Mouse (Mus musculus) E14TG2a.4 (cell line): Measurements from ENCODE around the gene Gm14137.

Experiments used
- H3K27me3 ChIP-seq: 2 replicates; pipeline ENCODE4 v1.6.1; 2014; ENCODE audit warnings: low read length, control low read depth; ENCODE audit not compliant: insufficient read depth
- H3K36me3 ChIP-seq: 2 replicates; pipeline ENCODE4 v1.6.1; 2014; ENCODE audit warnings: low read length, control low read depth; ENCODE audit not compliant: insufficient read depth
- H3K4me1 ChIP-seq: replicated peaks from 2 replicates; pipeline ENCODE4 v1.6.1; 2014; ENCODE audit warnings: low read depth, low read length, control low read depth
- H3K4me3 ChIP-seq: replicated peaks from 2 replicates; pipeline ENCODE4 v1.5.1; 2014; ENCODE audit warnings: mild to moderate bottlenecking, low read length
- H3K9me3 ChIP-seq: 2 replicates; pipeline ENCODE4 v1.6.1; 2014; ENCODE audit warnings: low read length, control low read depth
- CTCF ChIP-seq: conservative IDR thresholded peaks from 2 replicates; pipeline ENCODE4 v1.5.1; 2014; ENCODE audit warnings: low read length
- NANOG ChIP-seq: IDR thresholded peaks from 2 replicates; pipeline ENCODE4 v1.6.1; 2014; ENCODE audit warnings: borderline replicate concordance, low read length, mixed read lengths
- POU5F1 ChIP-seq: IDR thresholded peaks from 2 replicates; pipeline ENCODE4 v1.6.1; 2014; ENCODE audit warnings: low read length, borderline replicate concordance

Gene Gm14137

GRCm38 (mm10) chr2:119155388-119155787, 18.9 kb upstream of the Gm14137 start:
- Histone ChIP-seq H3K9me3 (no peaks in the 10 kb centered on the region), H3K36me3 (peaks cover 48% of the 10 kb centered on the region), H3K4me1 (peaks cover 41% of the 10 kb centered on the region), H3K4me3 (peak overlapping the region; percentile 99; the same call in 1 of the 2 replicates), H3K27me3 (0 out of 2 replicates have a peak, but pooled peaks cover 4% of the 10 kb centered on the region)
- TF ChIP-seq NANOG (no peak), CTCF (no peak), POU5F1 (no peak)

GRCm38 (mm10) chr2:119156081-119156680, 18.1 kb upstream of the Gm14137 start:
- Histone ChIP-seq H3K27me3 (0 out of 2 replicates have a peak, but pooled peaks cover 4% of the 10 kb centered on the region), H3K4me1 (peaks cover 44% of the 10 kb centered on the region), H3K36me3 (peaks cover 40% of the 10 kb centered on the region), H3K9me3 (no peaks in the 10 kb centered on the region), H3K4me3 (peak overlapping the region; percentile 99)
- TF ChIP-seq CTCF (no peak), POU5F1 (no peak), NANOG (no peak)

GRCm38 (mm10) chr2:119156681-119157572, 17.4 kb upstream of the Gm14137 start, which contains the start of gene Rmdn3:
Gene Rmdn3, minus strand, starts transcription at chr2:119157034.
- peaks cover 47% of the 10 kb centered on the region for H3K4me1 ChIP-seq
- H3K4me3 ChIP-seq, result peak within 1 kb of the TSS; percentile 99
- H3K27me3 ChIP-seq, result peaks cover 8% of the 10 kb centered on the region; the same call in 1 of the 2 replicates
- H3K9me3 ChIP-seq, result no peaks in the 10 kb centered on the region
- H3K36me3 ChIP-seq, result peaks cover 32% of the 10 kb centered on the region
- TF ChIP-seq CTCF, result no peak
- TF ChIP-seq POU5F1, result no peak
- TF ChIP-seq NANOG, result no peak

- H3K36me3 ChIP-seq, result peaks cover 23% of the 10 kb centered on the region
- TF ChIP-seq CTCF (no peak), POU5F1 (no peak), NANOG (no peak)
- H3K9me3 ChIP-seq, result no peaks in the 10 kb centered on the region
- peaks cover 49% of the 10 kb centered on the region for H3K4me1 ChIP-seq
- H3K27me3 ChIP-seq, result peaks cover 9% of the 10 kb centered on the region; the same call in 1 of the 2 replicates
- no peak overlapping the region for H3K4me3 ChIP-seq
Observed at GRCm38 (mm10) chr2:119157836-119158235, 16.5 kb upstream of the Gm14137 start.

GRCm38 (mm10) chr2:119161247-119161646, 13.1 kb upstream of the Gm14137 start:
- no peak overlapping the region for H3K4me3 ChIP-seq
- peaks cover 26% of the 10 kb centered on the region for H3K27me3 ChIP-seq
- H3K9me3 ChIP-seq, result no peaks in the 10 kb centered on the region
- peaks cover 29% of the 10 kb centered on the region for H3K4me1 ChIP-seq
- no peaks in the 10 kb centered on the region for H3K36me3 ChIP-seq
- TF ChIP-seq CTCF (no peak), POU5F1 (no peak), NANOG (no peak)

GRCm38 (mm10) chr2:119163135-119163534, 11.2 kb upstream of the Gm14137 start:
- H3K4me1 ChIP-seq, result peaks cover 37% of the 10 kb centered on the region
- H3K27me3 ChIP-seq, result peaks cover 43% of the 10 kb centered on the region
- H3K4me3 ChIP-seq, result no peak overlapping the region
- H3K9me3 ChIP-seq, result no peaks in the 10 kb centered on the region
- H3K36me3 ChIP-seq, result no peaks in the 10 kb centered on the region
- TF ChIP-seq CTCF, result no peak
- TF ChIP-seq POU5F1, result no peak
- TF ChIP-seq NANOG, result no peak

- Histone ChIP-seq H3K4me1 (peaks cover 38% of the 10 kb centered on the region), H3K27me3 (peaks cover 50% of the 10 kb centered on the region), H3K4me3 (no peak overlapping the region), H3K36me3 (no peaks in the 10 kb centered on the region), H3K9me3 (no peaks in the 10 kb centered on the region)
- TF ChIP-seq CTCF (no peak), NANOG (no peak), POU5F1 (no peak)
Observed at GRCm38 (mm10) chr2:119163999-119164398, 10.3 kb upstream of the Gm14137 start.

GRCm38 (mm10) chr2:119165401-119165800, 8.9 kb upstream of the Gm14137 start:
- no peak for TF ChIP-seq NANOG
- TF ChIP-seq CTCF, result 0 out of 2 replicates have a peak, but pooled peaks have one; percentile 11
- no peak for TF ChIP-seq POU5F1
- H3K4me1 ChIP-seq, result peaks cover 32% of the 10 kb centered on the region
- peaks cover 61% of the 10 kb centered on the region for H3K27me3 ChIP-seq
- H3K36me3 ChIP-seq, result no peaks in the 10 kb centered on the region
- H3K4me3 ChIP-seq, result no peak overlapping the region
- no peaks in the 10 kb centered on the region for H3K9me3 ChIP-seq
